Mouse (Mus musculus): ENCODE measurements at regions not wholly inside any gene's neighbourhood (a gene's known extent, or its start where the extent isn't known, plus 50 kb on each side); places are given as distances from the start of the nearest gene placed in this dataset.

- DNase-seq (ENCODE audit: low spot score in 2 of 2): peak; percentile 20 to 25
Observed at GRCm38 (mm10) chr17:52036479-52036878, 203.4 kb upstream of the Satb1 start.

GRCm38 (mm10) chr17:52031079-52031478 is 198.0 kb upstream of the Satb1 start:
- DNase-seq (ENCODE audit: low spot score in 2 of 2): peak; percentile 16 to 32

GRCm38 (mm10) chr17:51986920-51987319 is 153.8 kb upstream of the Satb1 start:
- no peak for DNase-seq (ENCODE audit: low spot score in 2 of 2)

GRCm38 (mm10) chr17:51986212-51986611 is 153.1 kb upstream of the Satb1 start:
- DNase-seq (ENCODE audit: low spot score in 2 of 2): no peak

GRCm38 (mm10) chr17:51979126-51979525 is 146.0 kb upstream of the Satb1 start:
- DNase-seq (ENCODE audit: low spot score in 2 of 2): no peak

- no peak for DNase-seq (ENCODE audit: low spot score in 2 of 2)
Observed at GRCm38 (mm10) chr17:51971444-51971843, 138.4 kb upstream of the Satb1 start.

GRCm38 (mm10) chr17:51966573-51967284 is 133.6 kb upstream of the Satb1 start:
- no peak for DNase-seq (ENCODE audit: low spot score in 2 of 2)

- DNase-seq (ENCODE audit: low spot score in 2 of 2): no peak
Observed at GRCm38 (mm10) chr17:51962529-51963110, 129.5 kb upstream of the Satb1 start.

- DNase-seq (ENCODE audit: low spot score in 2 of 2): no peak
Observed at GRCm38 (mm10) chr17:51961337-51961736, 128.2 kb upstream of the Satb1 start.

GRCm38 (mm10) chr17:51956275-51956674 is 123.2 kb upstream of the Satb1 start:
- DNase-seq (ENCODE audit: low spot score in 2 of 2): peak; percentile 57 to 67

- no peak for DNase-seq (ENCODE audit: low spot score in 2 of 2)
Observed at GRCm38 (mm10) chr17:51937707-51938106, 104.6 kb upstream of the Satb1 start.

GRCm38 (mm10) chr17:51936071-51936470 is 103.0 kb upstream of the Satb1 start:
- no peak for DNase-seq (ENCODE audit: low spot score in 2 of 2)

GRCm38 (mm10) chr17:51926392-51926791 is 93.3 kb upstream of the Satb1 start:
- DNase-seq (ENCODE audit: low spot score in 2 of 2): no peak

- DNase-seq (ENCODE audit: low spot score in 2 of 2): peak in 1 of 2 experiments; percentile 30
Observed at GRCm38 (mm10) chr17:51907031-51907430, 73.9 kb upstream of the Satb1 start.

GRCm38 (mm10) chr17:51906418-51906817 is 73.3 kb upstream of the Satb1 start:
- peak; percentile 40 to 45 for DNase-seq (ENCODE audit: low spot score in 2 of 2)

GRCm38 (mm10) chr17:51903885-51904284 is 70.8 kb upstream of the Satb1 start:
- peak; percentile 43 to 45 for DNase-seq (ENCODE audit: low spot score in 2 of 2)

- DNase-seq (ENCODE audit: low spot score in 2 of 2): no peak
Observed at GRCm38 (mm10) chr17:51899376-51899775, 66.3 kb upstream of the Satb1 start.

- DNase-seq (ENCODE audit: low spot score in 2 of 2): no peak
Observed at GRCm38 (mm10) chr17:51896160-51896559, 63.1 kb upstream of the Satb1 start.

GRCm38 (mm10) chr17:51894278-51894677 is 61.2 kb upstream of the Satb1 start:
- DNase-seq (ENCODE audit: low spot score in 2 of 2): no peak

- no peak for DNase-seq (ENCODE audit: low spot score in 2 of 2)
Observed at GRCm38 (mm10) chr17:51892856-51893255, 59.8 kb upstream of the Satb1 start.

- no peak for DNase-seq (ENCODE audit: low spot score in 2 of 2)
Observed at GRCm38 (mm10) chr17:51892159-51892558, 59.1 kb upstream of the Satb1 start.
